Mouse (Mus musculus): ENCODE data around the gene Moap1. TPM values are rescaled to one million over a fixed set of nuclear protein-coding genes. Genes with fewer than 3 reads are reported as not detected.

The Moap1 gene
- polyA plus RNA-seq, 1 experiment from 2014 or later = 8.4 TPM

GRCm38 (mm10) chr12:102703921-102704408 is 39.5 kb downstream of the Moap1 start:
- Histone ChIP-seq H3K9ac (peak overlapping the region; percentile 78), H3K4me3 (replicated peaks) (peak overlapping the region; percentile 75), H3K36me3 (no peaks in the 10 kb centered on the region), H3K9me3 (replicated peaks) (no peaks in the 10 kb centered on the region), H3K4me1 (replicated peaks) (peaks cover 59% of the 10 kb centered on the region), H3K27ac (peak overlapping the region; percentile 62), H3K27me3 (peaks cover 17% of the 10 kb centered on the region), H3K4me2 (peak overlapping the region; percentile 99)
- DNase-seq (no peak), ATAC-seq (ENCODE audit: low read depth) (no peak)
- WGBS (ENCODE audit: insufficient replicate concordance) = 14% methylated on average over 17 of the region's 17 CpGs

- Histone ChIP-seq H3K4me2 (peak overlapping the region; percentile 99), H3K27ac (peak overlapping the region; percentile 1; the same call in 1 of the 2 replicates), H3K9ac (peak overlapping the region; percentile 78; the same call in 1 of the 2 replicates), H3K4me1 (replicated peaks) (peaks cover 65% of the 10 kb centered on the region), H3K27me3 (peaks cover 17% of the 10 kb centered on the region), H3K9me3 (replicated peaks) (no peaks in the 10 kb centered on the region), H3K36me3 (no peaks in the 10 kb centered on the region), H3K4me3 (replicated peaks) (peak overlapping the region; percentile 75)
- DNase-seq (no peak), ATAC-seq (ENCODE audit: low read depth) (no peak)
- WGBS (ENCODE audit: insufficient replicate concordance) = 58% methylated on average over 6 of the region's 6 CpGs
Observed at GRCm38 (mm10) chr12:102703441-102703840, 40.0 kb downstream of the Moap1 start.

- H3K27me3 ChIP-seq = peaks cover 17% of the 10 kb centered on the region
- no peaks in the 10 kb centered on the region for H3K36me3 ChIP-seq
- ATAC-seq (ENCODE audit: low read depth) (no peak), DNase-seq (no peak)
- H3K9me3 ChIP-seq (replicated peaks) = no peaks in the 10 kb centered on the region
- H3K4me3 ChIP-seq (replicated peaks) = peak overlapping the region; percentile 75
- H3K4me2 ChIP-seq = peak overlapping the region; percentile 99
- peaks cover 68% of the 10 kb centered on the region for H3K4me1 ChIP-seq (replicated peaks)
- 9% methylated on average over 4 of the region's 4 CpGs for WGBS (ENCODE audit: insufficient replicate concordance)
- 0 out of 2 replicates have a peak overlapping the region, but pooled peaks have one; percentile 8 for H3K27ac ChIP-seq
- peak overlapping the region; percentile 78; the same call in 1 of the 2 replicates for H3K9ac ChIP-seq
Observed at GRCm38 (mm10) chr12:102703111-102703412, 40.4 kb downstream of the Moap1 start.

- WGBS (ENCODE audit: insufficient replicate concordance) = 8% methylated on average over 15 of the region's 15 CpGs
- peak overlapping the region; percentile 44; the same call in 1 of the 2 replicates for H3K9ac ChIP-seq
Observed at GRCm38 (mm10) chr12:102702356-102703110, 40.9 kb downstream of the Moap1 start.

GRCm38 (mm10) chr12:102701691-102702207 is 41.7 kb downstream of the Moap1 start:
- no peak overlapping the region for H3K4me3 ChIP-seq (replicated peaks)
- 64% methylated on average over 5 of the region's 5 CpGs for WGBS (ENCODE audit: insufficient replicate concordance)
- no peaks in the 10 kb centered on the region for H3K9me3 ChIP-seq (replicated peaks)

More at GRCm38 (mm10) chr12:102702356-102703110, 40.9 kb downstream of the Moap1 start:
- peaks cover 74% of the 10 kb centered on the region for H3K4me1 ChIP-seq (replicated peaks)
- H3K4me2 ChIP-seq = peak overlapping the region; percentile 99
- ATAC-seq (ENCODE audit: low read depth) (no peak), DNase-seq (peak; percentile 48)
- H3K27ac ChIP-seq = peak overlapping the region; percentile 8; the same call in 1 of the 2 replicates
- peak overlapping the region; percentile 75 for H3K4me3 ChIP-seq (replicated peaks)
- no peaks in the 10 kb centered on the region for H3K9me3 ChIP-seq (replicated peaks)
- no peaks in the 10 kb centered on the region for H3K36me3 ChIP-seq
- H3K27me3 ChIP-seq = peaks cover 17% of the 10 kb centered on the region

GRCm38 (mm10) chr12:102700453-102700852 is 43.0 kb downstream of the Moap1 start:
- no peak for ATAC-seq (ENCODE audit: low read depth)
- Histone ChIP-seq H3K27ac (no peak overlapping the region), H3K4me1 (replicated peaks) (peaks cover 90% of the 10 kb centered on the region), H3K4me2 (no peak overlapping the region), H3K4me3 (replicated peaks) (no peak overlapping the region), H3K9ac (no peak overlapping the region), H3K36me3 (no peaks in the 10 kb centered on the region), H3K27me3 (0 out of 2 replicates have a peak, but pooled peaks cover 3% of the 10 kb centered on the region), H3K9me3 (replicated peaks) (no peaks in the 10 kb centered on the region)
- no peak for DNase-seq
- WGBS (ENCODE audit: insufficient replicate concordance) = 71% methylated on average over 12 of the region's 12 CpGs

More at GRCm38 (mm10) chr12:102701691-102702207, 41.7 kb downstream of the Moap1 start:
- Histone ChIP-seq H3K4me2 (no peak overlapping the region), H3K4me1 (replicated peaks) (peaks cover 81% of the 10 kb centered on the region), H3K27ac (no peak overlapping the region), H3K27me3 (peaks cover 12% of the 10 kb centered on the region), H3K9ac (no peak overlapping the region), H3K36me3 (no peaks in the 10 kb centered on the region)
- DNase-seq (no peak), ATAC-seq (ENCODE audit: low read depth) (no peak)

GRCm38 (mm10) chr12:102699156-102699555 is 44.3 kb downstream of the Moap1 start:
- Histone ChIP-seq H3K9ac (no peak overlapping the region), H3K4me2 (no peak overlapping the region), H3K4me3 (replicated peaks) (no peak overlapping the region), H3K36me3 (no peaks in the 10 kb centered on the region), H3K27ac (no peak overlapping the region), H3K27me3 (0 out of 2 replicates have a peak, but pooled peaks cover 3% of the 10 kb centered on the region), H3K4me1 (replicated peaks) (peaks cover 92% of the 10 kb centered on the region), H3K9me3 (replicated peaks) (no peaks in the 10 kb centered on the region)
- ATAC-seq (ENCODE audit: low read depth) = no peak
- 70% methylated on average over 1 of the region's 1 CpGs for WGBS (ENCODE audit: insufficient replicate concordance)
- no peak for DNase-seq

GRCm38 (mm10) chr12:102698089-102698684 is 45.3 kb downstream of the Moap1 start:
- Histone ChIP-seq H3K4me3 (replicated peaks) (no peak overlapping the region), H3K27me3 (no peaks in the 10 kb centered on the region), H3K27ac (no peak overlapping the region), H3K36me3 (no peaks in the 10 kb centered on the region), H3K4me1 (replicated peaks) (peaks cover 82% of the 10 kb centered on the region), H3K9me3 (replicated peaks) (no peaks in the 10 kb centered on the region), H3K9ac (no peak overlapping the region), H3K4me2 (0 out of 2 replicates have a peak overlapping the region, but pooled peaks have one; percentile 2)
- 32% methylated on average over 1 of the region's 1 CpGs for WGBS (ENCODE audit: insufficient replicate concordance)
- no peak for DNase-seq
- peak; percentile 70 for ATAC-seq (ENCODE audit: low read depth)

GRCm38 (mm10) chr12:102697381-102697780 is 46.1 kb downstream of the Moap1 start:
- Histone ChIP-seq H3K9me3 (replicated peaks) (no peaks in the 10 kb centered on the region), H3K36me3 (no peaks in the 10 kb centered on the region), H3K27ac (no peak overlapping the region; the same call in 1 of the 2 replicates), H3K27me3 (no peaks in the 10 kb centered on the region), H3K9ac (no peak overlapping the region), H3K4me3 (replicated peaks) (no peak overlapping the region), H3K4me1 (replicated peaks) (peaks cover 75% of the 10 kb centered on the region), H3K4me2 (no peak overlapping the region)
- 78% methylated on average over 7 of the region's 7 CpGs for WGBS (ENCODE audit: insufficient replicate concordance)
- DNase-seq (no peak), ATAC-seq (ENCODE audit: low read depth) (no peak)

- DNase-seq = no peak
- no peak overlapping the region for H3K9ac ChIP-seq
- H3K4me1 ChIP-seq (replicated peaks) = peaks cover 72% of the 10 kb centered on the region
- H3K27ac ChIP-seq = no peak overlapping the region
- H3K4me3 ChIP-seq (replicated peaks) = no peak overlapping the region
- no peak for ATAC-seq (ENCODE audit: low read depth)
- no peaks in the 10 kb centered on the region for H3K27me3 ChIP-seq
- no peak overlapping the region for H3K4me2 ChIP-seq
- 79% methylated on average over 14 of the region's 14 CpGs for WGBS (ENCODE audit: insufficient replicate concordance)
- H3K9me3 ChIP-seq (replicated peaks) = no peaks in the 10 kb centered on the region
- H3K36me3 ChIP-seq = no peaks in the 10 kb centered on the region
Observed at GRCm38 (mm10) chr12:102696635-102697354, 46.7 kb downstream of the Moap1 start.

Measured in liver, embryonic 13.5 days (tissue).